Mouse (Mus musculus) forebrain, embryonic 15.5 days (tissue): Measurements from ENCODE around the gene Ybey. TPM values are rescaled to one million over a fixed set of nuclear protein-coding genes. Genes with fewer than 3 reads are reported as not detected.

Source experiments
- ATAC-seq: fragments of 200-750 bp; cut with Nextera tagmentation; replicated peaks from 2 replicates; pipeline ENCODE4 v1.8.0; 2017; ENCODE audit warnings: mild to moderate bottlenecking, moderate TSS enrichment, moderate library complexity
- H3K27ac ChIP-seq: fragments of 300-500 bp; sonication (generic); replicated peaks from 2 replicates; pipeline ENCODE4 v1.5.1; 2015; ENCODE audit warnings: mild to moderate bottlenecking, inconsistent platforms
- H3K27me3 ChIP-seq: fragments of 300-500 bp; sonication (generic); 2 replicates; pipeline ENCODE4 v1.6.1; 2015; ENCODE audit warnings: inconsistent platforms
- H3K36me3 ChIP-seq: fragments of 300-500 bp; sonication (generic); 2 replicates; pipeline ENCODE4 v1.6.1; 2015; ENCODE audit warnings: mild to moderate bottlenecking, inconsistent platforms
- H3K4me1 ChIP-seq: fragments of 300-500 bp; sonication (generic); 2 replicates; pipeline ENCODE4 v1.6.1; 2015; ENCODE audit warnings: inconsistent platforms
- H3K4me2 ChIP-seq: fragments of 300-500 bp; sonication (generic); replicated peaks from 2 replicates; pipeline ENCODE4 v1.6.1; 2015; ENCODE audit warnings: mild to moderate bottlenecking, inconsistent platforms
- H3K4me3 ChIP-seq: fragments of 300-500 bp; sonication (generic); 2 replicates; pipeline ENCODE4 v1.5.1; 2015; ENCODE audit warnings: mild to moderate bottlenecking, inconsistent platforms
- H3K9ac ChIP-seq: fragments of 300-500 bp; sonication (generic); replicated peaks from 2 replicates; pipeline ENCODE4 v1.6.1; 2015; ENCODE audit warnings: mild to moderate bottlenecking, inconsistent platforms
- H3K9me3 ChIP-seq: fragments of 300-500 bp; sonication (generic); 2 replicates; pipeline ENCODE4 v1.6.1; 2016; ENCODE audit warnings: inconsistent platforms
- WGBS: fragments of 180-500 bp; shearing (Covaris S2); methylation state at CpG from one replicate; pipeline ENCODE4 v1.1.7; 2015; ENCODE audit warnings: mixed read lengths; 5-methylcytosine and 5-hydroxymethylcytosine counted together
- polyA plus RNA-seq: library from polyadenylated mRNA; unstranded; fragments of >200 nt; fragmentation: Nextera tagmentation; extraction: Ambion mirVana; gene quantifications from 2 replicates; pipeline ENCODE4 v1.2.1, GENCODE M21; 2015

Ybey gene
- 6.7 and 7.1 TPM in 2 replicates for polyA plus RNA-seq

DNA sequence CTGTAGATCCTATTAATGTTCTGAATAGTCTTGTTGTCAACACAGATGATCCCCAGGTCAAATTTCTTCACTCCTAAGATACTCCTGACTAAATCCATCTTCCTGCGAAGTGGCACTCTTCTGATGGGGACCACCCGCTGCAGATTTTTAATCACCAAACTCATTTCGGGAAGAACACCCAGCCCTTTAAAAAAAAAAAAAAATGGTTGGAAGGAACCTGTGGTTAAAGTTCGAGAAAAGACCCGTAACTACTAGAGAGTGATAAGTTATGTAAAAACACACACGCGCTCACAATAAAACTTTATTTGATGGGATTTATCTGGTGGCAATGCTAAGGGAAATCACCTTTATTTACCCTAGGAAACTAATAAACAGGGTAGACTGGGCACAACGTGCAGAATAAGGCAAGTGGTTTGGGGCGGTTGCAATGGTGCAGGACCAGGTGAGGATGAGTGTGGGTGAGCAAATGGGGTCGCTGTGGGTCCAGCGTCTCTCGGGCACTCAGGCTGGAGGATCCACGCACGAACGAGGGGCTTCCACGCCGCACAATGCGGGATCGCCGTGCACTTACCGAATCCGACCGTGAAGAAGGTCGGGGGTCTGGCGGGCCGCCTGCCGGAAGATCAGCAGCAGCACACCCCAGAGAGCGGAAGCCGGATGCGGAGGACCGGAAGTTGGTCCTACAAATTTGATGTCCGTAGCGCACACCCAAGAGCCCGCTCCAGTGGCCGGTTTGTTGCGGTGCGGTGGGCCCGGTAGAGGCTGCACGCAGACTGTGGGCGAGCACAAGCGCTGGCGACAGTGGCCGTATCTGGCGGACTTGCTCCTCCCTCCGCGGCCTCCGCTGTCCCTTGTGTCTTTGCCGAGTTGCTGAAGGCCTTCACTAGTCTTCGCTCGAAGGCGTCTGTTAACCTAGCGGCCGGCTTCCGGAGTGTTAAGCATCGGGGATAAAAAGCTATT is at the start of gene Ybey, which contains the start of gene Mcm3ap:
Gene Ybey (minus strand): TSS at position 912 of the 960 bp plus-strand sequence.
Gene Mcm3ap (plus strand): TSS at position 725 of the 960 bp plus-strand sequence.
- H3K4me1 ChIP-seq = peaks cover 28% of the 10 kb centered on the region
- peak within 1 kb of the TSS; percentile 86 for H3K9ac ChIP-seq
- WGBS = 1% methylated on average over 55 of the region's 55 CpGs
- peak within 1 kb of the TSS; percentile 87 for H3K27ac ChIP-seq
- no peaks in the 10 kb centered on the region for H3K27me3 ChIP-seq
- peak within 1 kb of the TSS; percentile 58 for H3K4me2 ChIP-seq
- no peaks in the 10 kb centered on the region for H3K9me3 ChIP-seq
- peaks cover 30% of the 10 kb centered on the region for H3K36me3 ChIP-seq
- peak; percentile 99 for ATAC-seq
- H3K4me3 ChIP-seq = peak within 1 kb of the TSS; percentile 69

- H3K9me3 ChIP-seq = no peaks in the 10 kb centered on the region
- no peak overlapping the region for H3K4me3 ChIP-seq
- H3K36me3 ChIP-seq = peaks cover 68% of the 10 kb centered on the region
- WGBS = 48% methylated on average over 5 of the region's 5 CpGs
- no peaks in the 10 kb centered on the region for H3K4me1 ChIP-seq
- no peaks in the 10 kb centered on the region for H3K27me3 ChIP-seq
- ATAC-seq = no peak
- H3K4me2 ChIP-seq = no peak overlapping the region
- H3K9ac ChIP-seq = no peak overlapping the region
- no peak overlapping the region for H3K27ac ChIP-seq
These were observed 44.2 kb upstream of the Ybey start for GRCm38 (mm10) chr10:76512965-76513583.

GRCm38 (mm10) chr10:76505865-76506264 is 37.0 kb upstream of the Ybey start:
- Histone ChIP-seq H3K36me3 (peaks cover 83% of the 10 kb centered on the region), H3K9ac (no peak overlapping the region), H3K4me1 (no peaks in the 10 kb centered on the region), H3K27me3 (no peaks in the 10 kb centered on the region), H3K27ac (no peak overlapping the region), H3K4me2 (no peak overlapping the region), H3K4me3 (no peak overlapping the region), H3K9me3 (no peaks in the 10 kb centered on the region)
- WGBS = 92% methylated on average over 7 of the region's 7 CpGs
- ATAC-seq = no peak

- Histone ChIP-seq H3K4me3 (no peak overlapping the region), H3K36me3 (peaks cover 90% of the 10 kb centered on the region), H3K4me2 (no peak overlapping the region), H3K27me3 (no peaks in the 10 kb centered on the region), H3K9me3 (no peaks in the 10 kb centered on the region), H3K9ac (no peak overlapping the region), H3K27ac (no peak overlapping the region), H3K4me1 (no peaks in the 10 kb centered on the region)
- 92% methylated on average over 11 of the region's 11 CpGs for WGBS
- no peak for ATAC-seq
These were observed 35.5 kb upstream of the Ybey start for GRCm38 (mm10) chr10:76504271-76504943.

GRCm38 (mm10) chr10:76497522-76497921 is 28.6 kb upstream of the Ybey start:
- H3K27me3 ChIP-seq = no peaks in the 10 kb centered on the region
- no peak for ATAC-seq
- no peaks in the 10 kb centered on the region for H3K4me1 ChIP-seq
- no peak overlapping the region for H3K4me3 ChIP-seq
- H3K27ac ChIP-seq = no peak overlapping the region
- no peaks in the 10 kb centered on the region for H3K9me3 ChIP-seq
- H3K36me3 ChIP-seq = peaks cover 89% of the 10 kb centered on the region
- 93% methylated on average over 4 of the region's 4 CpGs for WGBS
- H3K9ac ChIP-seq = no peak overlapping the region
- H3K4me2 ChIP-seq = no peak overlapping the region

DNA sequence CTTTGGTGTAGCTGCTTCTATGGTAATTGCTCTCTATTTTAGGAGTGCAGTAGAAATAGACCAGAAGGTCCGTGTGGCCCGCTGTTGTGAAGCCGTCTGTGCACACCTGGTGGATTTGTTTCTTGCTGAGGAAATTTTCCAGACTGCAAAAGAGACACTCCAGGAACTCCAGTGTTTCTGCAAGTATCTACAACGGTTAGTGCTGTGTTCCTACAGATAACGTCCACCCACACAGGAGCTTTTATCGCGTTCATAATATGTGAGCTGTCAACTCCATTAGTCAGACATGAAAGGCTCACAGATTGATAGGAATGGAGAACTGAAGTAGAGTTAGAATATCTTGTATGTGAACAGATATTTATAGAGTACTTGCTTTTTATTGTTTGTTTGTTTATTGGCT is 27.5 kb upstream of the Ybey start:
- ATAC-seq = no peak
- 96% methylated on average over 7 of the region's 7 CpGs for WGBS
- H3K9ac ChIP-seq = no peak overlapping the region
- H3K36me3 ChIP-seq = peaks cover 86% of the 10 kb centered on the region
- no peaks in the 10 kb centered on the region for H3K27me3 ChIP-seq
- no peaks in the 10 kb centered on the region for H3K4me1 ChIP-seq
- H3K4me2 ChIP-seq = no peak overlapping the region
- no peak overlapping the region for H3K27ac ChIP-seq
- H3K4me3 ChIP-seq = no peak overlapping the region
- no peaks in the 10 kb centered on the region for H3K9me3 ChIP-seq

DNA sequence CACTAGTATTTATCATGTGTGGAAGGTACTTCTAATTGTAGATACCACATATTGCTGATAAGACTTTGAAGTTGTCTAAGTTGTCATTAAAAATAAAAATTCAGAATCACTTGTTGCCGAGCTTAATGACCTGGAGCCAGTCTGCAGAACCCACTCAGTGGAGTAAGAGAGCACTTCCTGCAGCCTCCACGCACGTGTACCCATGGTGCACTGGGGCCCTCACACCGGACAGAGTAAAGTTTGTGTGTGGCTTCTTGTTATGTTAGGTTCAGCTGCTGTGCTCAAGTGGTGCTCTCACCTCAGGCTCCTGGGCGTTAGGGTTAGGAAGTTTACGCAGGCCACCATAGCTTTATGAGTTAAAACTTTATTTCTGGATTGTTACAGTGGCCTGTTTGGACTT is 26.6 kb upstream of the Ybey start:
- ATAC-seq = no peak
- no peaks in the 10 kb centered on the region for H3K27me3 ChIP-seq
- H3K4me1 ChIP-seq = no peaks in the 10 kb centered on the region
- H3K4me2 ChIP-seq = no peak overlapping the region
- H3K36me3 ChIP-seq = peaks cover 87% of the 10 kb centered on the region
- H3K9me3 ChIP-seq = no peaks in the 10 kb centered on the region
- H3K9ac ChIP-seq = no peak overlapping the region
- no peak overlapping the region for H3K27ac ChIP-seq
- WGBS = 90% methylated on average over 6 of the region's 6 CpGs
- no peak overlapping the region for H3K4me3 ChIP-seq

DNA sequence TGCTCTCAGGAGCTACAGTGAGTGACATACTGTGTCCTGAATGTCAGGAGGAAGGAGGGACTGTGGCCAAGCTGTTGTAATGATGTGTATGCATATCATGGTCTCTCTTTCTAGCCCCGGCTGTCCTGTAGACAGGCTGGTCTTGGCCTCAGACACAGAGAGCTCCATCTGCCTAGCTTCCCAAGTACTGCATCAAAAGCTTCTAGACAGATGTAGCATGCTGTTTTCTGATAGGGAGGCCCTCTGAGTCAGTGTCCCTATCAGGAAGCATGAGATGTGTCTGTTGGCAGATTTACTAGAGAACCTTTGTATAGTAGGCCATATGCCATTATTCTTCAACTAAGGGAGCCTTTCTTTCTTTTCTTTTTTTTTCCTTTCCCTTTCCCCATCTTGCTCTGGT is 24.6 kb upstream of the Ybey start:
- WGBS = 97% methylated on average over 1 of the region's 1 CpGs
- H3K27ac ChIP-seq = no peak overlapping the region
- no peak for ATAC-seq
- no peak overlapping the region for H3K4me2 ChIP-seq
- no peak overlapping the region for H3K4me3 ChIP-seq
- H3K9ac ChIP-seq = no peak overlapping the region
- H3K36me3 ChIP-seq = peaks cover 87% of the 10 kb centered on the region
- H3K27me3 ChIP-seq = no peaks in the 10 kb centered on the region
- H3K4me1 ChIP-seq = no peaks in the 10 kb centered on the region
- H3K9me3 ChIP-seq = no peaks in the 10 kb centered on the region

DNA sequence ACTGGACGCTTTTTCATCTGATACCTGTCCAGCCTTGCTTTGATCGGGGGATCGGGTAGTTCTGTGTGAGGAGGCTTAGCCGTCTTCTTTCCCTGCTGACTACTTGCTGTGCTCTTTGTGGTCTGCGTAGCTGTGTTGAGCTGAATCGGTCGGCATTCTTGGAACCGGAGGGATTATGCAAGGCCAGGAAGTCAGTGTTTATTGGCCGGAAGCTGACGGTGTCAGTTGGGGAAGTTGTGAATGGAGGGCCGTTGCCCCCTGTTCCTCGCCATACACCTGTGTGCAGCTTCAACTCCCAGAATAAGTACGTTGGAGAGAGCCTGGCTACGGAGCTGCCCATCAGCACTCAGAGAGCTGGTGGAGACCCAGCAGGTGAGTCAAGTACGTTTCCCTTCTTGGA is 20.3 kb upstream of the Ybey start:
- Histone ChIP-seq H3K27me3 (no peaks in the 10 kb centered on the region), H3K4me2 (no peak overlapping the region), H3K9me3 (no peaks in the 10 kb centered on the region), H3K9ac (no peak overlapping the region), H3K4me1 (no peaks in the 10 kb centered on the region), H3K4me3 (no peak overlapping the region), H3K27ac (no peak overlapping the region), H3K36me3 (peaks cover 92% of the 10 kb centered on the region)
- WGBS = 93% methylated on average over 15 of the region's 15 CpGs
- no peak for ATAC-seq

- H3K27ac ChIP-seq = no peak overlapping the region
- no peak overlapping the region for H3K4me3 ChIP-seq
- 94% methylated on average over 8 of the region's 8 CpGs for WGBS
- ATAC-seq = no peak
- no peak overlapping the region for H3K9ac ChIP-seq
- no peaks in the 10 kb centered on the region for H3K27me3 ChIP-seq
- H3K9me3 ChIP-seq = no peaks in the 10 kb centered on the region
- H3K36me3 ChIP-seq = peaks cover 92% of the 10 kb centered on the region
- no peak overlapping the region for H3K4me2 ChIP-seq
- H3K4me1 ChIP-seq = no peaks in the 10 kb centered on the region
These were observed 19.4 kb upstream of the Ybey start for GRCm38 (mm10) chr10:76488265-76488664.

- no peak overlapping the region for H3K9ac ChIP-seq
- 99% methylated on average over 2 of the region's 2 CpGs for WGBS
These were observed 17.4 kb upstream of the Ybey start for GRCm38 (mm10) chr10:76486302-76486701.

GRCm38 (mm10) chr10:76481480-76481879 is 12.6 kb upstream of the Ybey start:
- ATAC-seq = no peak
- H3K4me1 ChIP-seq = no peaks in the 10 kb centered on the region
- WGBS = 97% methylated on average over 6 of the region's 6 CpGs
- H3K9ac ChIP-seq = no peak overlapping the region
- H3K4me2 ChIP-seq = no peak overlapping the region
- H3K4me3 ChIP-seq = no peak overlapping the region
- peaks cover 95% of the 10 kb centered on the region for H3K36me3 ChIP-seq
- no peaks in the 10 kb centered on the region for H3K27me3 ChIP-seq
- H3K27ac ChIP-seq = no peak overlapping the region
- no peaks in the 10 kb centered on the region for H3K9me3 ChIP-seq

More at GRCm38 (mm10) chr10:76486302-76486701, 17.4 kb upstream of the Ybey start:
- Histone ChIP-seq H3K4me2 (no peak overlapping the region), H3K9me3 (no peaks in the 10 kb centered on the region), H3K4me3 (no peak overlapping the region), H3K4me1 (no peaks in the 10 kb centered on the region), H3K36me3 (peaks cover 95% of the 10 kb centered on the region), H3K27ac (no peak overlapping the region), H3K27me3 (no peaks in the 10 kb centered on the region)
- no peak for ATAC-seq
